Mouse (Mus musculus) MEL (cell line): ENCODE data around the gene Tldc1. TPM values are rescaled to one million over a fixed set of nuclear protein-coding genes. Genes with fewer than 3 reads are reported as not detected.

Source experiments
- DNase-seq: peaks from one replicate; pipeline ENCODE4 v3.0.0; 2011; ENCODE audit warnings: low read depth, low spot score
- H3K27ac ChIP-seq: 2 replicates; pipeline ENCODE4 v1.5.1; 2012; ENCODE audit warnings: low read depth, mild to moderate bottlenecking, control low read depth, low read length, moderate library complexity; ENCODE audit not compliant: control insufficient read depth
- H3K27me3 ChIP-seq, 2 experiments: fragments of 150-350 bp in 1 of 2; sonication (generic) in 1 of 2; 2 replicates each; pipeline ENCODE4 v1.6.1; 2012; ENCODE audit warnings: low read length in 2 of 2, mild to moderate bottlenecking in 2 of 2, improper control_type of control experiment in 1 of 2, moderate library complexity in 1 of 2; ENCODE audit not compliant: insufficient read depth in 2 of 2, control insufficient read depth in 1 of 2
- H3K36me3 ChIP-seq, 2 experiments: 2 replicates each; pipeline ENCODE4 v1.6.1; 2012 to 2014; ENCODE audit warnings: low read length in 2 of 2, improper control_type of control experiment in 1 of 2, inconsistent platforms in 1 of 2, mild to moderate bottlenecking in 1 of 2; ENCODE audit not compliant: insufficient read depth in 2 of 2, control insufficient read depth in 1 of 2
- H3K4me1 ChIP-seq, 2 experiments: fragments of 150-350 bp in 1 of 2; sonication (generic) in 1 of 2; 2 replicates each; pipeline ENCODE4 v1.6.1; 2012; ENCODE audit warnings: low read length in 2 of 2, improper control_type of control experiment in 1 of 2, mild to moderate bottlenecking in 1 of 2; ENCODE audit not compliant: insufficient read depth in 2 of 2, control insufficient read depth in 1 of 2
- H3K4me3 ChIP-seq, 2 experiments: fragments of 150-350 bp in 1 of 2; sonication (generic) in 1 of 2; 2 replicates each; pipeline ENCODE4 v1.5.1; 2012; ENCODE audit warnings: low read depth in 2 of 2, low read length in 2 of 2, mild to moderate bottlenecking in 2 of 2, moderate library complexity in 2 of 2, control low read depth in 1 of 2, improper control_type of control experiment in 1 of 2; ENCODE audit not compliant: control insufficient read depth in 1 of 2, insufficient read depth in 1 of 2
- H3K79me2 ChIP-seq: 2 replicates; pipeline ENCODE4 v1.6.1; 2012; ENCODE audit warnings: mild to moderate bottlenecking, low read length, moderate library complexity; ENCODE audit not compliant: control insufficient read depth, poor library complexity, insufficient read depth
- H3K9ac ChIP-seq: 2 replicates; pipeline ENCODE4 v1.6.1; 2012; ENCODE audit warnings: low read depth, mild to moderate bottlenecking, control low read depth, low read length, moderate library complexity; ENCODE audit not compliant: control insufficient read depth, poor library complexity, severe bottlenecking
- H3K9me3 ChIP-seq: fragments of 150-350 bp; sonication (generic); replicated peaks from 2 replicates; pipeline ENCODE4 v1.6.1; 2012; ENCODE audit warnings: mild to moderate bottlenecking, low read length, improper control_type of control experiment, moderate library complexity; ENCODE audit not compliant: insufficient read depth
- BHLHE40 ChIP-seq: IDR thresholded peaks from 2 replicates; pipeline ENCODE4 v1.6.1; 2012; ENCODE audit warnings: low read depth, mild to moderate bottlenecking, inconsistent platforms, low read length, improper control_type of control experiment, borderline replicate concordance
- CHD1 ChIP-seq: IDR thresholded peaks from 2 replicates; pipeline ENCODE4 v1.6.1; 2012; ENCODE audit warnings: low read depth, mild to moderate bottlenecking, inconsistent platforms, low read length, improper control_type of control experiment
- CHD2 ChIP-seq: IDR thresholded peaks from 2 replicates; pipeline ENCODE4 v1.6.1; 2011; ENCODE audit warnings: low read length, improper control_type of control experiment
- CTCF ChIP-seq, 3 experiments: IDR thresholded peaks in 2 of 3; conservative IDR thresholded peaks in 1 of 3; 2 replicates each; pipeline ENCODE4 v1.5.1; 2011 to 2012; ENCODE audit warnings: low read length in 3 of 3, low read depth in 2 of 3, mild to moderate bottlenecking in 2 of 3, improper control_type of control experiment in 1 of 3, inconsistent platforms in 1 of 3, mixed read lengths in 1 of 3, moderate library complexity in 1 of 3; ENCODE audit not compliant: control insufficient read depth in 1 of 3, insufficient read depth in 1 of 3, poor library complexity in 1 of 3, severe bottlenecking in 1 of 3
- E2F4 ChIP-seq: IDR thresholded peaks from 2 replicates; pipeline ENCODE4 v1.6.1; 2011; ENCODE audit warnings: low read depth, low read length, improper control_type of control experiment, borderline replicate concordance
- ELF1 ChIP-seq: IDR thresholded peaks from 2 replicates; pipeline ENCODE4 v1.6.1; 2014; ENCODE audit warnings: low read depth, mild to moderate bottlenecking, inconsistent platforms, low read length, improper control_type of control experiment, moderate library complexity
- EP300 ChIP-seq, 2 experiments: IDR thresholded peaks; 2 replicates each; pipeline ENCODE4 v1.6.1; 2011; ENCODE audit warnings: improper control_type of control experiment in 2 of 2, low read length in 2 of 2, low read depth in 1 of 2, mild to moderate bottlenecking in 1 of 2
- ETS1 ChIP-seq: IDR thresholded peaks from 2 replicates; pipeline ENCODE4 v1.6.1; 2012; ENCODE audit warnings: low read depth, mild to moderate bottlenecking, inconsistent platforms, low read length, improper control_type of control experiment, moderate library complexity
- GABPA ChIP-seq: IDR thresholded peaks from 2 replicates; pipeline ENCODE4 v1.6.1; 2012; ENCODE audit warnings: low read depth, mild to moderate bottlenecking, inconsistent platforms, low read length, improper control_type of control experiment, moderate library complexity
- HCFC1 ChIP-seq: IDR thresholded peaks from 2 replicates; pipeline ENCODE4 v1.6.1; 2012; ENCODE audit warnings: low read depth, mild to moderate bottlenecking, inconsistent platforms, low read length, improper control_type of control experiment, moderate library complexity
- JUND ChIP-seq: IDR thresholded peaks from 2 replicates; pipeline ENCODE4 v1.6.1; 2011; ENCODE audit warnings: low read depth, mild to moderate bottlenecking, improper control_type of control experiment, low read length
- KAT2A ChIP-seq: conservative IDR thresholded peaks from 2 replicates; pipeline ENCODE4 v1.6.1; 2012; ENCODE audit warnings: low read depth, low read length, improper control_type of control experiment, inconsistent platforms
- MAFK ChIP-seq: IDR thresholded peaks from 2 replicates; pipeline ENCODE4 v1.6.1; 2011; ENCODE audit warnings: low read depth, mild to moderate bottlenecking, low read length, improper control_type of control experiment, borderline replicate concordance
- MAX ChIP-seq: IDR thresholded peaks from 2 replicates; pipeline ENCODE4 v1.6.1; 2011; ENCODE audit warnings: low read length, improper control_type of control experiment
- MAZ ChIP-seq: IDR thresholded peaks from 2 replicates; pipeline ENCODE4 v1.6.1; 2012; ENCODE audit warnings: low read depth, mild to moderate bottlenecking, inconsistent platforms, low read length, improper control_type of control experiment
- MXI1 ChIP-seq: IDR thresholded peaks from 2 replicates; pipeline ENCODE4 v1.6.1; 2011; ENCODE audit warnings: mild to moderate bottlenecking, low read depth, low read length, improper control_type of control experiment
- MYB ChIP-seq: IDR thresholded peaks from 2 replicates; pipeline ENCODE4 v1.6.1; 2011; ENCODE audit warnings: mild to moderate bottlenecking, low read depth, low read length, improper control_type of control experiment
- POLR2A ChIP-seq, 2 experiments: IDR thresholded peaks; 2 replicates each; pipeline ENCODE4 v1.6.1; 2011 to 2012; ENCODE audit warnings: low read length in 2 of 2, mild to moderate bottlenecking in 2 of 2, control low read depth in 1 of 2, improper control_type of control experiment in 1 of 2, low read depth in 1 of 2, moderate library complexity in 1 of 2; ENCODE audit not compliant: control insufficient read depth in 1 of 2, insufficient read depth in 1 of 2, poor library complexity in 1 of 2
- POLR2AphosphoS2 ChIP-seq: IDR thresholded peaks from 2 replicates; pipeline ENCODE4 v1.6.1; 2011; ENCODE audit warnings: low read length, improper control_type of control experiment
- POLR2AphosphoS5 ChIP-seq: IDR thresholded peaks from 2 replicates; pipeline ENCODE4 v1.6.1; 2012; ENCODE audit warnings: low read depth, borderline replicate concordance, mild to moderate bottlenecking, inconsistent platforms, low read length, moderate library complexity, mixed read lengths
- RAD21 ChIP-seq: IDR thresholded peaks from 2 replicates; pipeline ENCODE4 v1.6.1; 2011; ENCODE audit warnings: mild to moderate bottlenecking, low read depth, low read length, improper control_type of control experiment
- RCOR1 ChIP-seq: IDR thresholded peaks from 2 replicates; pipeline ENCODE4 v1.6.1; 2012; ENCODE audit warnings: low read depth, mild to moderate bottlenecking, inconsistent platforms, low read length, improper control_type of control experiment
- SIN3A ChIP-seq: IDR thresholded peaks from 2 replicates; pipeline ENCODE4 v1.6.1; 2012; ENCODE audit warnings: low read length, improper control_type of control experiment, inconsistent platforms
- SMC3 ChIP-seq: IDR thresholded peaks from 2 replicates; pipeline ENCODE4 v1.6.1; 2011; ENCODE audit warnings: low read depth, low read length, improper control_type of control experiment
- TAL1 ChIP-seq: IDR thresholded peaks from 2 replicates; pipeline ENCODE4 v1.6.1; 2012; ENCODE audit warnings: mild to moderate bottlenecking, inconsistent platforms, low read length, moderate library complexity, mixed read lengths
- TBP ChIP-seq: IDR thresholded peaks from 2 replicates; pipeline ENCODE4 v1.8.0; 2011; ENCODE audit warnings: low read depth, low read length, improper control_type of control experiment
- UBTF ChIP-seq: IDR thresholded peaks from 2 replicates; pipeline ENCODE4 v1.6.1; 2012; ENCODE audit warnings: low read depth, mild to moderate bottlenecking, inconsistent platforms, low read length, improper control_type of control experiment, moderate library complexity, borderline replicate concordance; ENCODE audit not compliant: insufficient read depth
- USF1 ChIP-seq: IDR thresholded peaks from 2 replicates; pipeline ENCODE4 v1.6.1; 2014; ENCODE audit warnings: low read depth, mild to moderate bottlenecking, inconsistent platforms, low read length, improper control_type of control experiment, moderate library complexity
- ZKSCAN1 ChIP-seq: IDR thresholded peaks from 2 replicates; pipeline ENCODE4 v1.6.1; 2012; ENCODE audit warnings: low read depth, mild to moderate bottlenecking, inconsistent platforms, low read length, improper control_type of control experiment, moderate library complexity
- ZMIZ1 ChIP-seq: IDR thresholded peaks from 2 replicates; pipeline ENCODE4 v1.6.1; 2012; ENCODE audit warnings: low read depth, mild to moderate bottlenecking, inconsistent platforms, low read length, improper control_type of control experiment, moderate library complexity
- ZNF384 ChIP-seq: IDR thresholded peaks from 2 replicates; pipeline ENCODE4 v1.6.1; 2012; ENCODE audit warnings: low read depth, mild to moderate bottlenecking, inconsistent platforms, low read length, improper control_type of control experiment
- polyA plus RNA-seq, 2 experiments: library from polyadenylated mRNA; stranded (reverse) in 1 of 2; unstranded in 1 of 2; fragments of >175 nt in 1 of 2; fragments of >200 nt in 1 of 2; gene quantifications; 2 replicates each; pipeline versions ENCODE4 v1.2.1 to v1.2.4; 2012; ENCODE audit warnings: low replicate concordance in 2 of 2, low read depth in 1 of 2; ENCODE audit not compliant: insufficient read length in 2 of 2, insufficient read depth in 1 of 2, missing spikeins in 1 of 2
- total RNA-seq: library from RNA; depleted of rRNA; stranded (reverse); fragments of 300-350 nt; gene quantifications from 2 replicates; pipeline ENCODE4 v1.2.3, GENCODE M21; 2012

Tldc1 gene
- total and polyA plus RNA-seq, 3 experiments = 16.1 to 16.4 TPM; not detected in 1

- peaks cover 0 to 9% of the 10 kb centered on the region in 2 experiments; a peak in 2 of 4 replicates for H3K36me3 ChIP-seq
- H3K79me2 ChIP-seq = no peaks in the 10 kb centered on the region
- H3K27me3 ChIP-seq = no peaks in the 10 kb centered on the region
- H3K9me3 ChIP-seq = no peaks in the 10 kb centered on the region
- no peak overlapping the region for H3K4me3 ChIP-seq
- DNase-seq = peak; percentile 29
- no peak overlapping the region; the same call in 1 of the 2 replicates for H3K27ac ChIP-seq
- no peak for TF ChIP-seq MAX
- no peak for TF ChIP-seq JUND
- 0 out of 2 replicates have a peak, but pooled peaks have one; percentile 21 for TF ChIP-seq MXI1
- H3K4me1 ChIP-seq = peaks cover 8 to 36% of the 10 kb centered on the region in 2 experiments
- peak overlapping the region; percentile 31; the same call in 1 of the 2 replicates for H3K9ac ChIP-seq
These were observed 5.4 kb upstream of the Tldc1 start for GRCm38 (mm10) chr8:119783579-119783978.

DNA sequence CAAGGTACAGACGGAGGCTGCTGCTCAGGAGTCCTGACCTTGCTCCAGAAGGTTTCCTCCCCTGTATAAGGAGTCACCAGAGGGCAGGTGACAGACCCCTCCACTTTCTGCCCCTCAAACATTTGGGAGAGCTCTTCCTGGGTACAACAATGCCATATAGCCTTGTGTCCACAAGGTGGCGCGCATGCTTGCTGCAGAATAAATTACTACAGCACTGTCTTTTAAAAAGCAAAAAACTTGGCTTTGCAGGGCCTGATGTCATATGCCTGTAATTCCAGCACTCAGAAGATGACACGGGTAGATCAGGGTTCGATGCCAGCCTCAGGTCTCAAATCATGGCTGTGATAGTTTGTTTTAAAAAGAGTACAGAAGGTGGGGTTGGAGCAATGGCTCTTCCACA lies 4.5 kb upstream of the Tldc1 start:
- H3K79me2 ChIP-seq = peaks cover 2% of the 10 kb centered on the region; the same call in 1 of the 2 replicates
- H3K27ac ChIP-seq = peak overlapping the region; percentile 6; the same call in 1 of the 2 replicates
- H3K9ac ChIP-seq = peak overlapping the region; percentile 31; the same call in 1 of the 2 replicates
- H3K9me3 ChIP-seq = no peaks in the 10 kb centered on the region
- no peaks in the 10 kb centered on the region for H3K27me3 ChIP-seq
- H3K36me3 ChIP-seq = peaks cover 0 to 8% of the 10 kb centered on the region in 2 experiments; a peak in 2 of 4 replicates
- H3K4me3 ChIP-seq = no peak overlapping the region
- peak; percentile 89 for DNase-seq
- peaks cover 8 to 34% of the 10 kb centered on the region in 2 experiments for H3K4me1 ChIP-seq
- TF ChIP-seq CTCF (IDR thresholded peaks at IDR 0.05 in 2 of 3, conservative IDR thresholded peaks at IDR 0.05 in 1 of 3; ENCODE audit: control insufficient read depth in 1 of 3, insufficient read depth in 1 of 3, low read depth in 2 of 3, low read length in 3 of 3, poor library complexity in 1 of 3, severe bottlenecking in 1 of 3) (peak; percentile 83 to 99 (median 96)), EP300 (IDR thresholded peaks at IDR 0.05; ENCODE audit: low read depth in 1 of 2, low read length in 2 of 2) (peak in 1 of 2 experiments; percentile 32; a peak in 1 of 4 replicates), CHD1 (no peak), GABPA (no peak), POLR2AphosphoS2 (no peak), SIN3A (peak; percentile 77), POLR2A (IDR thresholded peaks at IDR 0.05; ENCODE audit: control insufficient read depth in 1 of 2, insufficient read depth in 1 of 2, low read depth in 1 of 2, low read length in 2 of 2, poor library complexity in 1 of 2) (no peak), E2F4 (no peak), RCOR1 (no peak), MAFK (no peak), BHLHE40 (no peak), ETS1 (no peak), MYB (no peak), USF1 (peak; percentile 29; the same call in 1 of the 2 replicates), CHD2 (no peak), TAL1 (no peak), POLR2AphosphoS5 (no peak), HCFC1 (no peak), JUND (no peak), SMC3 (peak; percentile 100), TBP (peak; percentile 72; the same call in 1 of the 2 replicates), KAT2A (no peak), ELF1 (peak; percentile 77), ZNF384 (peak; percentile 84), MXI1 (peak; percentile 67), MAX (0 out of 2 replicates have a peak, but pooled peaks have one; percentile 51), ZKSCAN1 (no peak), MAZ (no peak), ZMIZ1 (no peak; the same call in 1 of the 2 replicates), RAD21 (peak; percentile 99), UBTF (no peak)
